Mouse (Mus musculus): ENCODE measurements around the gene Arl1. TPM values are rescaled to one million over a fixed set of nuclear protein-coding genes. Genes with fewer than 3 reads are reported as not detected.
"Not testable (repeated sequence)": the region's sequence is repeated elsewhere in the genome, so short reads cannot be mapped to it uniquely, and the experiment has no call there.

Gene Arl1
- total RNA-seq, 2 experiments from 2014 or later, result 70.0 to 79.2 TPM

DNA sequence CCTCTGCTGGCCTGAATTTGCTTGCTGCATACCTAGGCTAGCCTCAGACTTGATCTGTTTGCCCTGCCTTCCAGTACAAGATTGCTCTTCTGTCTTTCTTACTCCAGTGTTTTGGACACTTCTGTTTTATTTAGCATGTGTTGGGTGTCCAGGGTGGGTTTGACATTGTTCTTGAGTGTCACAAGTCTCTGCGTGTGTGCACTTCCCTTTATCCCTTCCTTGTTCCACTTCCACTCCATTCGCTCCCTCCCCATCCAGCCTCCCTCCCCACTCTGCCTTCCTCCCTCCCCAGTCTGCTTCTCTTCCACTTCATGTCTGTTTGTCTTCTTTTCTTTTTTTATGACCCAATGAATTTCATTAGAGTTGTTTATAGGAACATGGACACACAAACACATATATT is 10.8 kb downstream of the Arl1 start:
- DNase-seq, result no peak
- intact Hi-C loops (cut with DNase I), result no loop called here

- no peak for DNase-seq
- intact Hi-C loops (cut with DNase I), result no loop called here
These were observed 31.0 kb downstream of the Arl1 start for GRCm38 (mm10) chr10:88761524-88762212.

GRCm38 (mm10) chr10:88765431-88766142 is 34.9 kb downstream of the Arl1 start:
- intact Hi-C loops (cut with DNase I), result loop anchor here (5.0 kb wide), 1 partner anchor 42 kb away; no protein-coding TSS in a partner anchor
- no peak for DNase-seq

GRCm38 (mm10) chr10:88768961-88769360 is 38.3 kb downstream of the Arl1 start:
- intact Hi-C loops (cut with DNase I), result loop anchor here (5.0 kb wide), 1 partner anchor 38 kb away; no protein-coding TSS in a partner anchor

DNA sequence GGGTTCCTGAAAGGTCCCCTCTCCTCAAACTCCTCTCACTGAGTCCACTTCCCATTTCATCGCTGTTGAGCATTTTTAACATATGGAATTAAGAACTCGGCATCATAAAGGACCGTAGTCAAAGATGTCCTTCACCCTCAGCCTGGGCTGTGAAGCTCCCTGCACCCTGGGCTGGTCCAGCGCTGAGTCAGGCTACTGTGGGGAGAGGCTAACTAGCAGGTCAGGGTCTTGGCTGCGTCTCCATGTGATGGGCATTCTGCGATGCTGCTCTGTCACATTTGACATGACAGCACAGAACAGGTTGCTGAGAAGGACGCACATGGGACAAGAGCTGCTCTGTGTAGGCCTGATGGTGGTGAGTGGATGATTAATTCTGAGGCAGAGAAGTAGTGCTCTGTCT is 39.0 kb downstream of the Arl1 start:
- intact Hi-C loops (cut with DNase I), result loop anchor here (5.0 kb wide), 1 partner anchor 38 kb away; no protein-coding TSS in a partner anchor
- no peak for DNase-seq

More at GRCm38 (mm10) chr10:88768961-88769360, 38.3 kb downstream of the Arl1 start:
- no peak for DNase-seq

DNA sequence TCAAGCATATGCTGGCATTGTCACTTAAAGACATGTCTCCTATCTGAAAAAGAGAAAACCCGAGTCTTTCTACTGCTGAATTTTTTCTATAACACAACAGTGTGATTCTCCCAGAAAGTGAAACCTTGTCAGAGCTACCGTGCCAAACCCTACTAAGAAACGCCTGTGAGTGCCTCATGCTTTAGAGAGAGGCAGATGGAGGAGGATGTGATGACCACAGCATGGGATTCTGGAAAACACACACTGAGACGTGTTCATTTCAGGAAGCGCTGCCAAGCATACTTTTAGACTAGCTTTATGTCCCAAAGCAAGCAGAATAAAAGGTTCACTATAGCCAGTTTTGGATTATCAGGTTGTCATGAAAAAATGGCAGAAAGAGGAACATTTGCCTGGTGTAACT is 42.3 kb downstream of the Arl1 start:
- DNase-seq; intact Hi-C loops (cut with DNase I): not testable (repeated sequence)

- DNase-seq, result no peak
- intact Hi-C loops (cut with DNase I), result loop anchor here (5.0 kb wide), 1 partner anchor 46 kb away; no protein-coding TSS in a partner anchor
These were observed 45.5 kb downstream of the Arl1 start for GRCm38 (mm10) chr10:88776206-88776605.

- no peak for DNase-seq
- intact Hi-C loops (cut with DNase I), result no loop called here
These were observed 50.1 kb downstream of the Arl1 start for GRCm38 (mm10) chr10:88780716-88781115.

- DNase-seq; intact Hi-C loops (cut with DNase I): not testable (repeated sequence)
These were observed 52.5 kb downstream of the Arl1 start for GRCm38 (mm10) chr10:88783135-88783534.

- intact Hi-C loops (cut with DNase I), result no loop called here
- no peak for DNase-seq
These were observed 53.3 kb downstream of the Arl1 start for GRCm38 (mm10) chr10:88783941-88784340.

GRCm38 (mm10) chr10:88784513-88784931 is 53.9 kb downstream of the Arl1 start:
- DNase-seq, result no peak
- intact Hi-C loops (cut with DNase I), result no loop called here

DNA sequence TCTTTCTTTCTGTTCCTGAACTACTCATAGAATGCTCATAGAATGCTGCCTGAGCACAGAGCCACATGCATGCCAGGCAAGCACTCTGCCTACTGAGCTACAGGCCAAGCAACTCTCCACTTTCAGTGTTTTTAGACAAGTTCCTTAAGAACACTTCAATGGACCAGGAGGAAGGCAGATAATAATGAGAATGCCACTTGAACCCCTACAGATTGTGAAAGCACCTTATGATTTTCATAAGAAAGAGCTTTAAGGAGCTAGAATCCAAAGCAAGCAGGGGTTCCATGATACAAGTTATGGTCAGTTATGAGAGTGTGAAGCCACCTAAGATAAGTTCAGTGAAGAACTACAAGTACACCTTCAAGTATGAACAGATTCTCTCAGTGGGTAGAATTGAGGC is 63.0 kb downstream of the Arl1 start:
- intact Hi-C loops (cut with DNase I), result no loop called here
- no peak for DNase-seq

Other genes with a start within 250 kb of the Arl1 start
- gene Chpt1, start 226.8 kb upstream of the Arl1 start, total RNA-seq (2021), result 10 to 100 TPM; 86.1 to 98.1 TPM
- 1,000 to 10,000 TPM in 1 of 2 experiments, 100 to 1,000 TPM in 1; 775 to 1,264 TPM for gene Mybpc1, start 125.7 kb upstream of the Arl1 start, total RNA-seq (2021)
- gene Spic, start 45.8 kb upstream of the Arl1 start, total RNA-seq (2021), result not detected
- gene Utp20, start 95.9 kb downstream of the Arl1 start, total RNA-seq (2021), result 10 to 100 TPM in 1 of 2 experiments, 1 to 10 TPM in 1; 9.8 to 10.5 TPM
- not detected for gene Slc5a8, start 155.1 kb downstream of the Arl1 start, total RNA-seq (2021)

Measured in gastrocnemius, postnatal 36 days (tissue).